8 mouse cellular contexts compared by ENCODE assay signal in genomic region chr12:86826420-86827240, GRCm38 (mm10). TPM values are rescaled to one million over a fixed set of nuclear protein-coding genes. Genes with fewer than 3 reads are reported as not detected.
DNase-seq lines count a peak whose midpoint lies in the region; ATAC-seq and TF ChIP-seq lines count a peak whose summit lies in the region.

No protein-coding gene starts in this region.

- peak; percentile 21; the same call in 1 of the 2 replicates for TF ChIP-seq EP300 in lung, postnatal 0 days (IDR thresholded peaks at IDR 0.05)

- no peak overlapping the region for H3K4me2 ChIP-seq in intestine, embryonic 16.5 days (ENCODE audit: low read depth, low read length)
- H3K4me2 ChIP-seq in intestine, embryonic 15.5 days (replicated peaks): no peak overlapping the region
- no peak overlapping the region for H3K4me2 ChIP-seq in kidney, embryonic 16.5 days (replicated peaks; ENCODE audit: low read depth, low read length)
- H3K4me2 ChIP-seq in lung, postnatal 0 days (replicated peaks; ENCODE audit: low read depth, low read length): no peak overlapping the region

- peak overlapping the region; percentile 18 for H3K27ac ChIP-seq in intestine, embryonic 16.5 days (ENCODE audit: low read length)
- H3K27ac ChIP-seq in intestine, embryonic 15.5 days: no peak overlapping the region
- H3K27ac ChIP-seq in kidney, embryonic 16.5 days (ENCODE audit: low read length): peak overlapping the region; percentile 98; the same call in 1 of the 2 replicates
- H3K27ac ChIP-seq in lung, postnatal 0 days (ENCODE audit: low read length): peak overlapping the region; percentile 62

- no peak overlapping the region for H3K9ac ChIP-seq in intestine, embryonic 16.5 days (ENCODE audit: low read depth, low read length)
- no peak overlapping the region for H3K9ac ChIP-seq in intestine, embryonic 15.5 days
- H3K9ac ChIP-seq in kidney, embryonic 16.5 days (replicated peaks; ENCODE audit: low read length): no peak overlapping the region
- H3K9ac ChIP-seq in lung, postnatal 0 days (replicated peaks; ENCODE audit: low read depth): no peak overlapping the region

- DNase-seq in R1 (ENCODE audit: low read depth, low spot score): peak; percentile 63
- peak; percentile 59 to 73 for DNase-seq in heart, adult 18-20 months
- peak; percentile 76 for DNase-seq in lung, postnatal 0 days (ENCODE audit: low spot score)
- DNase-seq in urinary bladder, postnatal 4 days (ENCODE audit: low spot score in 2 of 2): no peak
- no peak for DNase-seq in thymus, postnatal 25 days

- no peaks in the 10 kb centered on the region for H3K27me3 ChIP-seq in intestine, embryonic 16.5 days (replicated peaks; ENCODE audit: control insufficient read depth, insufficient read depth, low read length)
- H3K27me3 ChIP-seq in intestine, embryonic 15.5 days (replicated peaks): no peaks in the 10 kb centered on the region
- no peaks in the 10 kb centered on the region for H3K27me3 ChIP-seq in kidney, embryonic 16.5 days (ENCODE audit: insufficient read depth, low read length)
- no peaks in the 10 kb centered on the region for H3K27me3 ChIP-seq in lung, postnatal 0 days (replicated peaks; ENCODE audit: insufficient read depth, low read length)

- WGBS in intestine, embryonic 16.5 days: 63% methylated on average over 13 of the region's 13 CpGs
- WGBS in intestine, embryonic 15.5 days: 64% methylated on average over 13 of the region's 13 CpGs
- 59% methylated on average over 13 of the region's 13 CpGs for WGBS in kidney, embryonic 16.5 days
- WGBS in lung, postnatal 0 days: 39% methylated on average over 13 of the region's 13 CpGs

- no peak for ATAC-seq in intestine, embryonic 16.5 days
- no peak for ATAC-seq in intestine, embryonic 15.5 days
- no peak for ATAC-seq in kidney, embryonic 16.5 days (ENCODE audit: low FRiP score, low TSS enrichment)
- peak; percentile 13 for ATAC-seq in lung, postnatal 0 days

- H3K36me3 ChIP-seq in intestine, embryonic 16.5 days (ENCODE audit: control insufficient read depth, insufficient read depth, low read length): no peaks in the 10 kb centered on the region
- H3K36me3 ChIP-seq in intestine, embryonic 15.5 days: no peaks in the 10 kb centered on the region
- no peaks in the 10 kb centered on the region for H3K36me3 ChIP-seq in kidney, embryonic 16.5 days (ENCODE audit: insufficient read depth, low read length)
- H3K36me3 ChIP-seq in lung, postnatal 0 days (ENCODE audit: insufficient read depth, low read length): no peaks in the 10 kb centered on the region

- H3K9me3 ChIP-seq in intestine, embryonic 16.5 days (ENCODE audit: control insufficient read depth, low read length): no peaks in the 10 kb centered on the region
- no peaks in the 10 kb centered on the region for H3K9me3 ChIP-seq in intestine, embryonic 15.5 days
- H3K9me3 ChIP-seq in kidney, embryonic 16.5 days (ENCODE audit: low read length): no peaks in the 10 kb centered on the region
- no peaks in the 10 kb centered on the region for H3K9me3 ChIP-seq in lung, postnatal 0 days (ENCODE audit: low read length)

- TF ChIP-seq CTCF in lung, postnatal 0 days (IDR thresholded peaks at IDR 0.05): no peak

- H3K4me3 ChIP-seq in intestine, embryonic 16.5 days (ENCODE audit: low read length): no peak overlapping the region
- H3K4me3 ChIP-seq in intestine, embryonic 15.5 days (replicated peaks): no peak overlapping the region
- no peak overlapping the region for H3K4me3 ChIP-seq in kidney, embryonic 16.5 days (ENCODE audit: low read length)
- no peak overlapping the region for H3K4me3 ChIP-seq in lung, postnatal 0 days (ENCODE audit: low read depth, low read length)

- peaks cover 38% of the 10 kb centered on the region for H3K4me1 ChIP-seq in intestine, embryonic 16.5 days (ENCODE audit: control insufficient read depth, insufficient read depth, low read length)
- peaks cover 46% of the 10 kb centered on the region for H3K4me1 ChIP-seq in intestine, embryonic 15.5 days (replicated peaks)
- peaks cover 53% of the 10 kb centered on the region for H3K4me1 ChIP-seq in kidney, embryonic 16.5 days (ENCODE audit: insufficient read depth, low read length)
- H3K4me1 ChIP-seq in lung, postnatal 0 days (ENCODE audit: insufficient read depth, low read depth, low read length): peaks cover 38% of the 10 kb centered on the region

RNA-seq across cellular contexts. Expression of gene Irf2bpl, which starts 58.0 kb away (rescaled TPM):
- 8.2 and 10.9 TPM in 2 replicates for polyA plus RNA-seq in intestine, embryonic 16.5 days (2015; fragmentation: Nextera tagmentation; extraction: Ambion mirVana)
- polyA plus RNA-seq in intestine, embryonic 15.5 days (2015; fragmentation: Nextera tagmentation; extraction: Ambion mirVana): 19.6 and 22.4 TPM in 2 replicates
- 10 to 100 TPM; 30.0 to 30.5 TPM for total RNA-seq in heart, adult 18-20 months (2021)
- polyA plus RNA-seq in kidney, embryonic 16.5 days (2015; fragmentation: Nextera tagmentation; extraction: Ambion mirVana): 30.3 and 30.4 TPM in 2 replicates
- polyA plus RNA-seq in lung, postnatal 0 days (2015; fragmentation: Nextera tagmentation; extraction: Ambion mirVana): 39.5 and 49.1 TPM in 2 replicates

Comparison
In these comparisons a context has a peak if more than half of its experiments do, and no peak if none do; other contexts are left out.
1. DNase-seq: peak in R1 (single experiment), heart, adult 18-20 months (2 of 2) and lung, postnatal 0 days (single experiment); none in urinary bladder, postnatal 4 days (0 of 2) and thymus, postnatal 25 days (single experiment).